Mouse (Mus musculus) E14TG2a.4 (cell line): Measurements from ENCODE around the gene Baiap2l1.

Experiments used
- H3K27me3 ChIP-seq: 2 replicates; pipeline ENCODE4 v1.6.1; 2014; ENCODE audit warnings: low read length, control low read depth; ENCODE audit not compliant: insufficient read depth
- H3K36me3 ChIP-seq: 2 replicates; pipeline ENCODE4 v1.6.1; 2014; ENCODE audit warnings: low read length, control low read depth; ENCODE audit not compliant: insufficient read depth
- H3K4me1 ChIP-seq: replicated peaks from 2 replicates; pipeline ENCODE4 v1.6.1; 2014; ENCODE audit warnings: low read depth, low read length, control low read depth
- H3K4me3 ChIP-seq: replicated peaks from 2 replicates; pipeline ENCODE4 v1.5.1; 2014; ENCODE audit warnings: mild to moderate bottlenecking, low read length
- H3K9me3 ChIP-seq: 2 replicates; pipeline ENCODE4 v1.6.1; 2014; ENCODE audit warnings: low read length, control low read depth
- CTCF ChIP-seq: conservative IDR thresholded peaks from 2 replicates; pipeline ENCODE4 v1.5.1; 2014; ENCODE audit warnings: low read length
- NANOG ChIP-seq: IDR thresholded peaks from 2 replicates; pipeline ENCODE4 v1.6.1; 2014; ENCODE audit warnings: borderline replicate concordance, low read length, mixed read lengths
- POU5F1 ChIP-seq: IDR thresholded peaks from 2 replicates; pipeline ENCODE4 v1.6.1; 2014; ENCODE audit warnings: low read length, borderline replicate concordance

Gene Baiap2l1

DNA sequence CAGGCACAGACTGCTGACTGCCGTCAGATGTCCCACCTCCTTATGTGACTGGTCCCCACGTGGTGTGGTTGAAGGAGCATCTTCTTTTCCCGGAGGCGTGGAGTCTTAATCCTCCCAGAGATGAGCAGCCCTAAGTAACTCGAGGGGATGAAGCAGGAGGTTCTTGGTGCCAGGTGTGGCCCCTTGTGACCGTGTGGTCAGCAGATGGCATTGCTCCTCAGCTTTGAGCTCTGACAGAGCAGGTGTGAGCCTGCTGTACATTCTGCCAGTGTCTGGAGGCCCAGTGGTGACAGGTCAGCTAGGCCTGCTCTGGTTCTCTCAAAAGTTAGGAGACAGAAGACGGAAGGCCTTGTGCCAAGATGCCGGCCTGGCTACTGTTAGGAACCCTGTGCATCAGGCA is 97.4 kb downstream of the Baiap2l1 start:
- Histone ChIP-seq H3K4me1 (peaks cover 87% of the 10 kb centered on the region), H3K36me3 (peaks cover 75% of the 10 kb centered on the region), H3K9me3 (no peaks in the 10 kb centered on the region), H3K4me3 (no peak overlapping the region), H3K27me3 (no peaks in the 10 kb centered on the region)
- TF ChIP-seq POU5F1 (no peak), NANOG (no peak), CTCF (no peak)

- no peaks in the 10 kb centered on the region for H3K27me3 ChIP-seq
- peaks cover 82% of the 10 kb centered on the region for H3K4me1 ChIP-seq
- H3K4me3 ChIP-seq = no peak overlapping the region
- TF ChIP-seq CTCF (no peak), POU5F1 (no peak), NANOG (no peak)
- H3K9me3 ChIP-seq = no peaks in the 10 kb centered on the region
- peaks cover 65% of the 10 kb centered on the region for H3K36me3 ChIP-seq
Observed at GRCm38 (mm10) chr5:144259228-144259627, 98.7 kb downstream of the Baiap2l1 start.

- Histone ChIP-seq H3K9me3 (no peaks in the 10 kb centered on the region), H3K36me3 (peaks cover 64% of the 10 kb centered on the region), H3K4me3 (peak overlapping the region; percentile 37; the same call in 1 of the 2 replicates), H3K27me3 (no peaks in the 10 kb centered on the region), H3K4me1 (peaks cover 85% of the 10 kb centered on the region)
- no peak for TF ChIP-seq NANOG
- TF ChIP-seq CTCF = no peak
Observed at GRCm38 (mm10) chr5:144258687-144259086, 99.2 kb downstream of the Baiap2l1 start.

- Histone ChIP-seq H3K9me3 (no peaks in the 10 kb centered on the region), H3K36me3 (peaks cover 61% of the 10 kb centered on the region), H3K27me3 (no peaks in the 10 kb centered on the region), H3K4me1 (peaks cover 82% of the 10 kb centered on the region), H3K4me3 (peak overlapping the region; percentile 37)
- TF ChIP-seq POU5F1 (no peak), CTCF (no peak), NANOG (no peak)
Observed at GRCm38 (mm10) chr5:144258131-144258611, 99.7 kb downstream of the Baiap2l1 start.

DNA sequence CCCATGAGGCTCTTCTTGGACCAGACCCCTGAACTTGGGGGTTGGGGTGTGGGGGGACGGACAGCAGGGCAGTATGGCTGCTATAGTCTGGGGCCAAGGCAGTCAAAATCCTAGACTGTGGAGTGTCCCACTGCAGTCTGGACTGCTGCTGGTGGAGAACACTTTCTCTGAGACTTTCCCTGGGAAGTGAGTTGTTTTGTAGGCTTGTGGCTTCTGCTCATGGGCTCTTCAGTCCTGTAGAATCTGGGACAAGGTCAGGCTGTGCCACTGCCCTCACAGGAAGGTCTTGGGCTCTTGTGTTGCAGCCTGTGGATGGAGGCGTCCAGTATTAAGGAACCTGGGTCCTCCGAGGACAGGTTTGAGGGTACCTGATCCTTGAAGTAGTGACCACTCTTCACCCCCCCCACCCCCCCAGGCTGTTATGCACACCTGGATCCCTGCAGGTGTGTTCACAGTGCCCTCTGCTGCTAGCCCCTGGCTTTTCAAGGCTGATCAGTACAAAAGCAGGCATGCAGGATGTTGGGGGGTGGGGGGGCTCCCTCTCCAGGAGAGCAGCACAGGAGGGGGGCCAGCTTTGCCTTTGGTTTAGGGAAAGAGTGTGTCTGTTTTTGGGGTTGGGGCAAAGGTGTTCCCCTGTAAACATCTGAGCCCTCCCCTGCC is 100.3 kb downstream of the Baiap2l1 start:
- TF ChIP-seq CTCF (no peak), NANOG (no peak), POU5F1 (no peak)
- no peaks in the 10 kb centered on the region for H3K27me3 ChIP-seq
- H3K4me3 ChIP-seq = peak overlapping the region; percentile 84
- H3K9me3 ChIP-seq = no peaks in the 10 kb centered on the region
- H3K4me1 ChIP-seq = peaks cover 77% of the 10 kb centered on the region
- peaks cover 58% of the 10 kb centered on the region for H3K36me3 ChIP-seq

GRCm38 (mm10) chr5:144256888-144257287 is 101.0 kb downstream of the Baiap2l1 start:
- no peaks in the 10 kb centered on the region for H3K27me3 ChIP-seq
- peaks cover 72% of the 10 kb centered on the region for H3K4me1 ChIP-seq
- no peak for TF ChIP-seq NANOG
- no peak for TF ChIP-seq CTCF
- no peak for TF ChIP-seq POU5F1
- no peaks in the 10 kb centered on the region for H3K9me3 ChIP-seq
- peak overlapping the region; percentile 84 for H3K4me3 ChIP-seq
- H3K36me3 ChIP-seq = peaks cover 56% of the 10 kb centered on the region

DNA sequence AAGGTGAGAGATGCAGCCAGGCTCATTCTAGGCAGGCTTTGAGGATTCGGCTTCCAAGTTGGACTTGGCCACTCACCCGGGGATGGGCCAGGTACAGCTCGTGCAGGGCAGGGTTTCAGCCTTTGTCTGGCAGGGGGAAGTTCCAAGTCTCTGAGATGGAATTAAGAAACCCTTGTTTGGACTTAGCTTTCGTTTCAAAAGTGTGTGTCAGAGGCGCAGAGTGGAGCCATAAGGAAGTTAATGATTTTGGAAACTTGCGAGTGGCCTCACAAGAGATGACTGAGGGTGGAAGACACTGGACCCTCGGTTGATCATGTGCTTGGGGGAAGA is 101.4 kb downstream of the Baiap2l1 start:
- Histone ChIP-seq H3K27me3 (no peaks in the 10 kb centered on the region), H3K9me3 (no peaks in the 10 kb centered on the region), H3K4me1 (peaks cover 69% of the 10 kb centered on the region), H3K36me3 (peaks cover 52% of the 10 kb centered on the region), H3K4me3 (peak overlapping the region; percentile 84)
- TF ChIP-seq POU5F1 (no peak), CTCF (no peak), NANOG (no peak)

DNA sequence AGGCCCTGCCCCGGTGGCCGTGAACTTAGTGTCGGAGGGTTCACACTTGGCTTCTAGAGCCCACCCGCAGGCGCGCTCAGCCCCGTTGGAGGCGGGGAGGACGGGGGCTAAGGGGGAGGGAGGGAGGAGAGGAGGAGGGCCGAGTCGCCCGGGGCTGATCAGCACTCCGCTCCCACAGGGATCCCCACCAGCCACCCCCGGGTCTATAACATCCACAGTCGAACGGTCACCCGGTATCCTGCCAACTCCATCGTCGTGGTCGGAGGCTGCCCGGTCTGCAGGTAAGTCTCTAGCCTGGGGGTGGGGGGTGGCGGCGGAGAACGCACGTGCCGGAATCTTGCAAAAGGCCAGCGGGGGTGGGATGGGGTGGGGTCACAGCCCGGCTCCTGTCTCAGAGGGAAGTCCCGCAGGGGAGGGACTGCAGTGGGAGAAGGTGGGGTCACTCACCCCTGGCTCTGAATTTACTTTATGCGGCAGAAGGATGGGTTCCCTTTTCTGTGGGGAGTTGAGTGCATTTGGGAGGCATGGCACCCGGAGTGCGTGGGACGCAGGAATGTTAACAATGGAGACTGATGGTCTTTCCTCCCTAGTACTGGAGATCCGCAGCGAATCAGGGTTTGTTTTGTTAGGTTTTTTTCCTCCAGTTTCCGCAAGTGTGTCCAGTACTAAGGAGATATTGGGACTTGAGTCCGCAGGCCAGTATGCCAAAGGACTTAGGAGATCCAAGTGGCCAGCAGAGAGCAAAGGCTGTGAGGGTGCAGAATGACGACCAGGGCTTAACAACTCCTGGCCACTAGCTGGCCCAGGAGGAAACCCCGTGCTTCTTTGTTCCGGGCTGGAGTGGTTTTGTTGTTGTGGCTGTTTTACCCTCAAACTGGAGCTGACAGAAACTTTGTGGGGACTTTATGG is 102.0 kb downstream of the Baiap2l1 start:
- no peak for TF ChIP-seq NANOG
- no peak for TF ChIP-seq CTCF
- no peak for TF ChIP-seq POU5F1
- Histone ChIP-seq H3K4me1 (peaks cover 67% of the 10 kb centered on the region), H3K9me3 (no peaks in the 10 kb centered on the region), H3K4me3 (peak overlapping the region; percentile 84), H3K27me3 (no peaks in the 10 kb centered on the region), H3K36me3 (peaks cover 46% of the 10 kb centered on the region)
